Mouse (Mus musculus) neural tube, embryonic 15.5 days (tissue): ENCODE results near the gene Colq. TPM values are rescaled to one million over a fixed set of nuclear protein-coding genes. Genes with fewer than 3 reads are reported as not detected.
"Not testable (repeated sequence)": the region's sequence is repeated elsewhere in the genome, so short reads cannot be mapped to it uniquely, and the experiment has no call there.

Experiments
- ATAC-seq: fragments of 200-750 bp; cut with Nextera tagmentation; 2 replicates; pipeline ENCODE4 v1.8.0; 2017; ENCODE audit warnings: mild to moderate bottlenecking, moderate TSS enrichment, moderate library complexity; ENCODE audit not compliant: low FRiP score
- H3K27ac ChIP-seq: fragments of 300-500 bp; sonication (generic); replicated peaks from 2 replicates; pipeline ENCODE4 v1.5.1; 2015; ENCODE audit warnings: mild to moderate bottlenecking, inconsistent platforms
- H3K27me3 ChIP-seq: fragments of 300-500 bp; sonication (generic); replicated peaks from 2 replicates; pipeline ENCODE4 v1.6.1; 2015; ENCODE audit warnings: inconsistent platforms
- H3K36me3 ChIP-seq: fragments of 300-500 bp; sonication (generic); 2 replicates; pipeline ENCODE4 v1.6.1; 2015; ENCODE audit warnings: inconsistent platforms
- H3K4me1 ChIP-seq: fragments of 300-500 bp; sonication (generic); 2 replicates; pipeline ENCODE4 v1.6.1; 2015; ENCODE audit warnings: inconsistent platforms
- H3K4me2 ChIP-seq: fragments of 300-500 bp; sonication (generic); 2 replicates; pipeline ENCODE4 v1.6.1; 2015; ENCODE audit warnings: inconsistent platforms, mild to moderate bottlenecking, moderate library complexity
- H3K4me3 ChIP-seq: fragments of 300-500 bp; sonication (generic); replicated peaks from 2 replicates; pipeline ENCODE4 v1.5.1; 2015; ENCODE audit warnings: mild to moderate bottlenecking, inconsistent platforms
- H3K9ac ChIP-seq: fragments of 300-500 bp; sonication (generic); replicated peaks from 2 replicates; pipeline ENCODE4 v1.6.1; 2015; ENCODE audit warnings: mild to moderate bottlenecking, inconsistent platforms
- H3K9me3 ChIP-seq: fragments of 300-500 bp; sonication (generic); replicated peaks from 2 replicates; pipeline ENCODE4 v1.6.1; 2016; ENCODE audit warnings: inconsistent platforms
- WGBS: fragments of 180-500 bp; shearing (Covaris S2); methylation state at CpG from one replicate; pipeline ENCODE4 v1.1.7; 2015; ENCODE audit warnings: mixed read lengths; 5-methylcytosine and 5-hydroxymethylcytosine counted together
- polyA plus RNA-seq: library from polyadenylated mRNA; unstranded; fragments of >200 nt; fragmentation: Nextera tagmentation; extraction: Ambion mirVana; gene quantifications from 2 replicates; pipeline ENCODE4 v1.2.1, GENCODE M21; 2015

Colq gene
- polyA plus RNA-seq = 0.63 and 3.1 TPM in 2 replicates

DNA sequence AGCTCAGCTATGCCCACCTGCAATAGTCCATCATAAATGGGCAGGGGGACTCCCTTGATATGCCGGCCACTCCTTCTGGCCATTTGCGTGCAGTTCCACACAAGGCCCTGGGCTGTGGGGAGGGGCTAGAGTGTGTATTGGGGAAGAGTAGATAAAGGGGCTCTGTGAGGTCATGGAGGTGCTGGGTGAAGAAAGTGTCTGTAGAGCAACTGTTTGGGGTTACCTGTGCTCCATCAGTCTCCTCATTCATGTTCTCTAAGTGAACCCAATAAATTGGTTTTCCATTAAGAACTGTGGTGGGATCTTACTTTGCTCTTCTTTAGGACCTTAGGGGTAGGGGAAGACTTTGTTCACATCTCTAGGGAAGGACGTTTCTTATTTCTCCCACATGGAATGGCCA, at the start of gene Colq:
Colq (minus strand) TSS at position 101 of the 400 bp plus-strand sequence.
- H3K27me3 ChIP-seq = no peaks in the 10 kb centered on the region
- 90% methylated on average over 3 of the region's 3 CpGs for WGBS

DNA sequence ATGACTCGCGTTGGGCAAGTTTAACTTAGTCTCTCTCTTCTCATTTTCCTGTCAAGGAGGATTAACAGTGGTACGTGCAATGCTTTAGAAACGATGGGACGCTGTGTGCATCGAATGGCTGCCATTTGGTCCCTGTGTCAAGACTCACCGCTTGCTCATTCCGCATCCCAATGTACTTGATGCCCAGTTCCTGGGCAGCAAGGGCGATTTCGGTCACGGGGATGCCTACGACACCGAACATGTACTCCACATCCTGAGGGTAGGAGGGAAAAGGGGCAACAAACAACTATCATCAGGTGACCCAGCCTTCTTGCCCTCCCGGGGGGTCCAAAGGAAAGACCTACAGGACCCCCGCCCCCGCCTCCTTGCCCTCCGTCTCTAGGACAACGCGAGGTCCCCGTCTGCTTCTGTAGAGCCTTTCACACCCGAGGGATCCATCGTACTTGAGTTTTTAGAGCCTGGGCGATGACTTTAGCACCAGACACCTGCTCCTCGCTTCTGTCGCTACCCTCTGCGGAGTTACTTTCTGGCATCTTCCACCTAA, 49.3 kb upstream of the Colq start, which contains the start of gene Gm49387:
Gm49387 (minus strand) TSS at position 533 of the 544 bp plus-strand sequence.
- Histone ChIP-seq H3K9ac (peak within 1 kb of the TSS; percentile 67), H3K4me2 (peak within 1 kb of the TSS; percentile 96), H3K27ac (peak within 1 kb of the TSS; percentile 92), H3K4me3 (peak within 1 kb of the TSS; percentile 82), H3K4me1 (peaks cover 17% of the 10 kb centered on the region), H3K9me3 (no peaks in the 10 kb centered on the region), H3K36me3 (no peaks in the 10 kb centered on the region), H3K27me3 (no peaks in the 10 kb centered on the region)
- peak; percentile 37; the same call in 1 of the 2 replicates for ATAC-seq
- WGBS = 3% methylated on average over 26 of the region's 26 CpGs

More for the DNA sequence above, at the start of gene Colq:
- Histone ChIP-seq H3K9ac (no peak within 1 kb of the TSS), H3K36me3 (no peaks in the 10 kb centered on the region), H3K4me3 (no peak within 1 kb of the TSS), H3K9me3 (no peaks in the 10 kb centered on the region), H3K4me2 (no peak within 1 kb of the TSS), H3K4me1 (no peaks in the 10 kb centered on the region), H3K27ac (no peak within 1 kb of the TSS)
- no peak for ATAC-seq

DNA sequence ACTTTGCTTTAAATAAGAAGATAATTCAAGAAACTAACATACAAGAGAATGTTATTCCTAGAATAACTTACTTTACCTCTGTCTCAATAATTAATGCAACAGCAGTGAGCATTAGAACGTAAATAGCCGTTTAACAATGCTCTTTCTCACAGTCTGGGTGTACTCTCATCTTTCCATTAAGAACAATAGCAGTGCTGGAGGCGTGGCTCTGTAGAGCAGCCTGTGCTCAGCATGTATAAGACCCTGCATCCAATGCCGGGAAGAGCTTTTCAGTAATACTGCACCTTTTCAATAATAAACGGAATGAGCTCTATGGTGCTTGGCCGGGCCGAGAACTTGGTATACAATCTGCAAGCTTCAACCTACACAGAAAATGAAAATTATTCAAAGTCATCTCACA, 39.5 kb upstream of the Colq start:
- Histone ChIP-seq H3K27me3 (no peaks in the 10 kb centered on the region), H3K9me3 (no peaks in the 10 kb centered on the region), H3K27ac (no peak overlapping the region), H3K4me1 (no peaks in the 10 kb centered on the region), H3K4me3 (no peak overlapping the region), H3K36me3 (no peaks in the 10 kb centered on the region), H3K4me2 (no peak overlapping the region), H3K9ac (no peak overlapping the region)
- no peak for ATAC-seq
- 37% methylated on average over 7 of the region's 7 CpGs for WGBS

GRCm38 (mm10) chr14:31622748-31623147, 31.6 kb upstream of the Colq start:
- Histone ChIP-seq H3K27me3 (no peaks in the 10 kb centered on the region), H3K4me1 (no peaks in the 10 kb centered on the region), H3K4me2 (no peak overlapping the region), H3K9ac (no peak overlapping the region), H3K36me3 (no peaks in the 10 kb centered on the region), H3K4me3 (no peak overlapping the region), H3K9me3 (no peaks in the 10 kb centered on the region), H3K27ac (no peak overlapping the region)
- 89% methylated on average over 12 of the region's 12 CpGs for WGBS
- ATAC-seq = no peak

- Histone ChIP-seq H3K27me3 (no peaks in the 10 kb centered on the region), H3K9ac (no peak overlapping the region), H3K9me3 (no peaks in the 10 kb centered on the region), H3K4me3 (no peak overlapping the region), H3K27ac (no peak overlapping the region), H3K4me2 (no peak overlapping the region), H3K36me3 (no peaks in the 10 kb centered on the region), H3K4me1 (no peaks in the 10 kb centered on the region)
- WGBS = 74% methylated on average over 9 of the region's 9 CpGs
- ATAC-seq = no peak
Measured at GRCm38 (mm10) chr14:31620591-31621223, 29.6 kb upstream of the Colq start.

GRCm38 (mm10) chr14:31617997-31618396, 26.9 kb upstream of the Colq start:
- Histone ChIP-seq H3K9me3 (no peaks in the 10 kb centered on the region), H3K4me2 (no peak overlapping the region), H3K9ac (no peak overlapping the region), H3K27ac (no peak overlapping the region), H3K4me1 (no peaks in the 10 kb centered on the region), H3K4me3 (no peak overlapping the region), H3K27me3 (no peaks in the 10 kb centered on the region), H3K36me3 (no peaks in the 10 kb centered on the region)
- ATAC-seq = no peak
- 91% methylated on average over 3 of the region's 3 CpGs for WGBS

GRCm38 (mm10) chr14:31617204-31617603, 26.1 kb upstream of the Colq start:
- H3K27me3 ChIP-seq = no peaks in the 10 kb centered on the region
- no peak overlapping the region for H3K4me3 ChIP-seq
- no peaks in the 10 kb centered on the region for H3K4me1 ChIP-seq
- H3K9me3 ChIP-seq = no peaks in the 10 kb centered on the region
- H3K9ac ChIP-seq = no peak overlapping the region
- no peaks in the 10 kb centered on the region for H3K36me3 ChIP-seq
- ATAC-seq = no peak
- no peak overlapping the region for H3K4me2 ChIP-seq
- WGBS = 86% methylated on average over 9 of the region's 9 CpGs
- no peak overlapping the region for H3K27ac ChIP-seq

GRCm38 (mm10) chr14:31613671-31614070, 22.5 kb upstream of the Colq start:
- Histone ChIP-seq H3K9ac (no peak overlapping the region), H3K27ac (no peak overlapping the region), H3K9me3 (no peaks in the 10 kb centered on the region), H3K4me3 (no peak overlapping the region), H3K4me2 (no peak overlapping the region), H3K36me3 (no peaks in the 10 kb centered on the region), H3K27me3 (no peaks in the 10 kb centered on the region), H3K4me1 (no peaks in the 10 kb centered on the region)
- ATAC-seq = no peak
- WGBS = 88% methylated on average over 5 of the region's 5 CpGs

GRCm38 (mm10) chr14:31611986-31612385, 20.8 kb upstream of the Colq start:
- Histone ChIP-seq H3K27me3 (no peaks in the 10 kb centered on the region), H3K4me1 (no peaks in the 10 kb centered on the region), H3K27ac (no peak overlapping the region), H3K9me3 (no peaks in the 10 kb centered on the region), H3K4me3 (no peak overlapping the region), H3K36me3 (no peaks in the 10 kb centered on the region), H3K9ac (no peak overlapping the region), H3K4me2 (no peak overlapping the region)
- WGBS = 71% methylated on average over 4 of the region's 4 CpGs
- no peak for ATAC-seq

- no peaks in the 10 kb centered on the region for H3K4me1 ChIP-seq
- no peak for ATAC-seq
Measured at GRCm38 (mm10) chr14:31605514-31605913, 14.4 kb upstream of the Colq start.

GRCm38 (mm10) chr14:31604916-31605315, 13.8 kb upstream of the Colq start:
- Histone ChIP-seq H3K27me3 (no peaks in the 10 kb centered on the region), H3K4me2 (no peak overlapping the region), H3K27ac (no peak overlapping the region), H3K9ac (no peak overlapping the region), H3K4me3 (no peak overlapping the region), H3K4me1 (no peaks in the 10 kb centered on the region), H3K9me3 (no peaks in the 10 kb centered on the region), H3K36me3 (no peaks in the 10 kb centered on the region)
- no peak for ATAC-seq
- WGBS = 84% methylated on average over 5 of the region's 5 CpGs

More at GRCm38 (mm10) chr14:31605514-31605913, 14.4 kb upstream of the Colq start:
- no peak overlapping the region for H3K4me2 ChIP-seq
- H3K9ac ChIP-seq = no peak overlapping the region
- H3K4me3 ChIP-seq = no peak overlapping the region
- H3K27me3 ChIP-seq = no peaks in the 10 kb centered on the region
- H3K36me3 ChIP-seq = no peaks in the 10 kb centered on the region
- H3K27ac ChIP-seq = no peak overlapping the region
- H3K9me3 ChIP-seq = no peaks in the 10 kb centered on the region
- 58% methylated on average over 6 of the region's 6 CpGs for WGBS

- ATAC-seq, H3K36me3 ChIP-seq, H3K4me2 ChIP-seq, H3K27ac ChIP-seq, H3K4me1 ChIP-seq, H3K4me3 ChIP-seq, H3K9me3 ChIP-seq, H3K9ac ChIP-seq, H3K27me3 ChIP-seq: not testable (repeated sequence)
- 91% methylated on average over 6 of the region's 6 CpGs for WGBS
Measured at GRCm38 (mm10) chr14:31602616-31602979, 11.5 kb upstream of the Colq start.
